Mouse (Mus musculus) liver, adult (tissue): Measurements from ENCODE around the gene Ahdc1.

ENCODE experiments used
- GATA4 ChIP-seq: IDR thresholded peaks from 2 replicates; pipeline ENCODE4 v1.6.1; 2014; ENCODE audit warnings: mild to moderate bottlenecking, low read length; ENCODE audit not compliant: insufficient replicate concordance

The Ahdc1 gene

GRCm38 (mm10) chr4:133022954-133023635, 12.0 kb downstream of the Ahdc1 start:
- no peak for TF ChIP-seq GATA4

- no peak for TF ChIP-seq GATA4
Measured at GRCm38 (mm10) chr4:133023636-133024035, 12.6 kb downstream of the Ahdc1 start.

- TF ChIP-seq GATA4: no peak
Measured at GRCm38 (mm10) chr4:133024404-133024803, 13.3 kb downstream of the Ahdc1 start.

- TF ChIP-seq GATA4: no peak
Measured at GRCm38 (mm10) chr4:133024969-133025685, 14.1 kb downstream of the Ahdc1 start.

- TF ChIP-seq GATA4: no peak
Measured at GRCm38 (mm10) chr4:133026272-133026671, 15.2 kb downstream of the Ahdc1 start.

GRCm38 (mm10) chr4:133026826-133027375, 15.8 kb downstream of the Ahdc1 start:
- TF ChIP-seq GATA4: no peak

- TF ChIP-seq GATA4: no peak
Measured at GRCm38 (mm10) chr4:133027721-133028120, 16.7 kb downstream of the Ahdc1 start.

GRCm38 (mm10) chr4:133028193-133028592, 17.1 kb downstream of the Ahdc1 start:
- no peak for TF ChIP-seq GATA4

GRCm38 (mm10) chr4:133028875-133029274, 17.8 kb downstream of the Ahdc1 start:
- TF ChIP-seq GATA4: no peak

GRCm38 (mm10) chr4:133032410-133033095, 21.5 kb downstream of the Ahdc1 start:
- TF ChIP-seq GATA4: no peak

GRCm38 (mm10) chr4:133034478-133034877, 23.4 kb downstream of the Ahdc1 start:
- no peak for TF ChIP-seq GATA4

- TF ChIP-seq GATA4: no peak
Measured at GRCm38 (mm10) chr4:133035446-133035845, 24.4 kb downstream of the Ahdc1 start.

- no peak for TF ChIP-seq GATA4
Measured at GRCm38 (mm10) chr4:133035946-133036345, 24.9 kb downstream of the Ahdc1 start.

GRCm38 (mm10) chr4:133037293-133037692, 26.2 kb downstream of the Ahdc1 start:
- no peak for TF ChIP-seq GATA4

GRCm38 (mm10) chr4:133037798-133038197, 26.7 kb downstream of the Ahdc1 start:
- TF ChIP-seq GATA4: no peak
